In genomic region chr11:67538557-67538956, GRCm38 (mm10) we compare ENCODE assay signal across 14 mouse cellular contexts.
A peak's percentile ranks its signal among the peaks of the same experiment; 100 is the strongest.
DNase-seq lines count a peak whose midpoint lies in the region; ATAC-seq and TF ChIP-seq lines count a peak whose summit lies in the region.
"Had no signal": no experiment of that assay in that cellular context is flagged by ENCODE, and none has a peak within 500 bp of the region (broad histone marks: within the 10 kb centered on the region; RNA-seq: fewer than 3 reads in every experiment).

No protein-coding gene starts in this region.

- H3K9me3 ChIP-seq in heart, embryonic 10.5 days, result no peaks in the 10 kb centered on the region
- H3K9me3 ChIP-seq: forebrain, embryonic 13.5 days; heart, embryonic 15.5 days; hindbrain, embryonic 13.5 days; liver, embryonic 13.5 days had no signal

- H3K4me1 ChIP-seq in heart, embryonic 10.5 days, result peaks cover 8% of the 10 kb centered on the region; the same call in 1 of the 2 replicates
- no peaks in the 10 kb centered on the region for H3K4me1 ChIP-seq in thymus, adult 2 months (replicated peaks; ENCODE audit: control insufficient read depth, insufficient read depth, low read length)
- H3K4me1 ChIP-seq: forebrain, embryonic 13.5 days; hindbrain, embryonic 13.5 days; liver, embryonic 13.5 days had no signal

- no peak overlapping the region for H3K4me3 ChIP-seq in heart, embryonic 10.5 days
- H3K4me3 ChIP-seq in thymus, adult 2 months (ENCODE audit: control insufficient read depth, insufficient read depth, low read length), result no peak overlapping the region
- H3K4me3 ChIP-seq: forebrain, embryonic 13.5 days; heart, embryonic 15.5 days; hindbrain, embryonic 13.5 days; liver, embryonic 13.5 days; myocyte had no signal

- DNase-seq in heart, adult 11 months, result peak; percentile 96
- DNase-seq in heart, embryonic 10.5 days (ENCODE audit: low spot score), result no peak
- DNase-seq in urinary bladder, postnatal 14 days (ENCODE audit: low spot score), result peak; percentile 56
- DNase-seq in urinary bladder, adult 2 months (ENCODE audit: low spot score), result no peak
- no peak for DNase-seq in spleen, postnatal 36 days (ENCODE audit: low spot score in 2 of 2)
- no peak for DNase-seq in thymus, adult 2 months
- DNase-seq: cerebellum, adult 11 months; kidney, adult 8-10 months; liver, embryonic 13.5 days had no signal

- ATAC-seq in megakaryocyte progenitor cell, adult 5-6 weeks (replicated peaks; ENCODE audit: poor library complexity), result peak; percentile 40; the same call in 1 of the 2 replicates
- ATAC-seq: forebrain, embryonic 13.5 days had no signal

- H3K27ac ChIP-seq in heart, embryonic 10.5 days, result no peak overlapping the region
- no peak overlapping the region for H3K27ac ChIP-seq in thymus, adult 2 months (ENCODE audit: control insufficient read depth, insufficient read depth, low read length)
- H3K27ac ChIP-seq: forebrain, embryonic 13.5 days; heart, embryonic 15.5 days; hindbrain, embryonic 13.5 days; liver, embryonic 13.5 days had no signal

- 76% methylated on average over 6 of the region's 6 CpGs for WGBS in heart, embryonic 10.5 days
- 87% methylated on average over 6 of the region's 6 CpGs for WGBS in thymus, adult 2 months

- no peak for TF ChIP-seq POLR2A in thymus, adult 2 months (IDR thresholded peaks at IDR 0.05; ENCODE audit: control insufficient read depth, extremely low read depth, insufficient read depth, low read length, poor library complexity)

- H3K36me3 ChIP-seq in heart, embryonic 10.5 days, result no peaks in the 10 kb centered on the region
- H3K36me3 ChIP-seq in thymus, adult 2 months (ENCODE audit: control insufficient read depth, insufficient read depth, low read length), result no peaks in the 10 kb centered on the region
- H3K36me3 ChIP-seq: heart, embryonic 15.5 days; hindbrain, embryonic 13.5 days; liver, embryonic 13.5 days had no signal

- no peak for TF ChIP-seq CTCF in thymus, adult 2 months (IDR thresholded peaks at IDR 0.05; ENCODE audit: borderline replicate concordance, control insufficient read depth, extremely low read depth, insufficient read depth, low read length, poor library complexity)

- peaks cover 4% of the 10 kb centered on the region; the same call in 1 of the 2 replicates for H3K27me3 ChIP-seq in heart, embryonic 10.5 days (ENCODE audit: insufficient read depth, poor library complexity, severe bottlenecking)
- H3K27me3 ChIP-seq in thymus, adult 2 months (ENCODE audit: control insufficient read depth, insufficient read depth, low read length), result no peaks in the 10 kb centered on the region
- H3K27me3 ChIP-seq: forebrain, embryonic 13.5 days; heart, embryonic 15.5 days; hindbrain, embryonic 13.5 days; liver, embryonic 13.5 days had no signal

Comparison
In these comparisons a context has a peak if more than half of its experiments do, and no peak if none do; other contexts are left out.
1. DNase-seq: peak in heart, adult 11 months (single experiment) and urinary bladder, postnatal 14 days (single experiment); none in heart, embryonic 10.5 days (single experiment), urinary bladder, adult 2 months (single experiment), spleen, postnatal 36 days (0 of 2) and thymus, adult 2 months (single experiment).